Mouse (Mus musculus): ENCODE results near the gene Abcc8. TPM values are rescaled to one million over a fixed set of nuclear protein-coding genes. Genes with fewer than 3 reads are reported as not detected.

Abcc8 gene
- total RNA-seq, 4 experiments from 2014 or later = 33.4 to 41.0 (median 38.5) TPM

GRCm38 (mm10) chr7:46060688-46061087, 119.1 kb downstream of the Abcc8 start:
- no peak for DNase-seq (ENCODE audit: low spot score in 2 of 2)

- no peak for DNase-seq (ENCODE audit: low spot score in 2 of 2)
Measured at GRCm38 (mm10) chr7:46058882-46059281, 121.0 kb downstream of the Abcc8 start.

Other genes starting within 250 kb of the Abcc8 start
- 1 to 10 TPM; 1.9 to 2.5 (median 2.3) TPM for gene Abcc6, start 149.7 kb downstream of the Abcc8 start, total RNA-seq (2022)
- 100 to 1,000 TPM; 100 to 108 (median 103) TPM for gene Nomo1, start 146.3 kb downstream of the Abcc8 start, total RNA-seq (2022)
- 10 to 100 TPM; 38.1 to 45.7 (median 42.5) TPM for gene Kcnj11, start 79.3 kb downstream of the Abcc8 start, total RNA-seq (2022)
- under 1 TPM in 2 of 4 experiments, not detected in 2; 0.24 to 0.79 TPM for gene Ush1c, start 58.5 kb upstream of the Abcc8 start, total RNA-seq (2022)
- gene Otog, start 61.0 kb upstream of the Abcc8 start, total RNA-seq (2022) = under 1 TPM; 0.07 to 0.11 (median 0.10) TPM
- gene Myod1, start 196.4 kb upstream of the Abcc8 start, total RNA-seq (2022) = under 1 TPM in 2 of 4 experiments, not detected in 2; 0.19 to 0.23 TPM
- gene Kcnc1, start 216.5 kb upstream of the Abcc8 start, total RNA-seq (2022) = 100 to 1,000 TPM; 134 to 153 (median 136) TPM

Data from left cerebral cortex, adult 8-10 months (tissue).